ENCODE assay signal across 8 mouse cellular contexts in the genomic region with DNA sequence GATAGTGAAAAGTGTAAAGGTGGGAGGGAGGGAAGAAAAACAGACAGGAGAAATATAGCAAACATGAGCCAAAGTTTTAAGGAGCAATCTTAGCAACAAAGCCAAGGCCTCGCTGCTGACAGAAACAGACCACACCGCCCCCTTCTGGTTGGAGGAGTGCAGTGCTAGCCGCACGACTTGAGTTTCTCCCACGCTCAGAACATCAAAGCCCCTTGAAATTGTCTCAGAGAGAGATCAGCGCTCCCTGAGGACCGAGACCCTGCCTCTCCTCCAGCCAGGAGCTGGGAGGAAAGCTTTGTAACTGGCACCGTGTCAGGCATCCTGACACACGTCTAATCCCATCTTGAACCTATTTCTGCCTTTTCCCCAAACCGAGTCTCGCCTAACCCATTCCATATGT.
A peak's percentile ranks its signal among the peaks of the same experiment; 100 is the strongest.
DNase-seq lines count a peak whose midpoint lies in the region; ATAC-seq lines count a peak whose summit lies in the region.

No protein-coding gene starts in this region.

- no peaks in the 10 kb centered on the region; the same call in 1 of the 2 replicates for H3K4me1 ChIP-seq in midbrain, embryonic 11.5 days (ENCODE audit: control insufficient read depth, insufficient read depth, low read length)
- peaks cover 24% of the 10 kb centered on the region for H3K4me1 ChIP-seq in midbrain, embryonic 13.5 days (replicated peaks)
- peaks cover 62% of the 10 kb centered on the region for H3K4me1 ChIP-seq in embryonic facial prominence, embryonic 13.5 days

- intact Hi-C loops in heart, postnatal 36 days (cut with DNase I), result loop anchor here (1.0 to 5.0 kb wide), 5 partner anchors 141 to 801 kb away; partner anchors contain the start of gene Tle3
- intact Hi-C loops in left cerebral cortex, postnatal 4 days (cut with DNase I), result loop anchor here (5.0 kb wide), 1 partner anchor 326 kb away; the partner anchor contains the start of gene Tle3

- 11% methylated on average over 11 of the region's 11 CpGs for WGBS in midbrain, embryonic 11.5 days
- WGBS in midbrain, embryonic 13.5 days, result 10% methylated on average over 11 of the region's 11 CpGs
- WGBS in embryonic facial prominence, embryonic 13.5 days, result 5% methylated on average over 11 of the region's 11 CpGs

- H3K9me3 ChIP-seq in midbrain, embryonic 11.5 days (ENCODE audit: control insufficient read depth, low read length), result no peaks in the 10 kb centered on the region
- H3K9me3 ChIP-seq in midbrain, embryonic 13.5 days, result no peaks in the 10 kb centered on the region
- H3K9me3 ChIP-seq in embryonic facial prominence, embryonic 13.5 days, result no peaks in the 10 kb centered on the region

- peak; percentile 97 for DNase-seq in midbrain, embryonic 11.5 days (ENCODE audit: low spot score, missing footprints)
- DNase-seq in adrenal gland, postnatal 14 days, result peak; percentile 88
- peak; percentile 77 to 79 for DNase-seq in heart, postnatal 36 days
- DNase-seq in left cerebral cortex, postnatal 4 days, result peak; percentile 76
- peak; percentile 93 for DNase-seq in thymus, postnatal 4 days

- no peak for ATAC-seq in midbrain, embryonic 11.5 days (ENCODE audit: low FRiP score)
- no peak for ATAC-seq in midbrain, embryonic 13.5 days
- ATAC-seq in embryonic facial prominence, embryonic 13.5 days (ENCODE audit: insufficient number of reproducible peaks, insufficient read depth, low FRiP score, low TSS enrichment, low read depth), result peak; percentile 52; the same call in 1 of the 2 replicates
- ATAC-seq in neutrophil, adult 5-6 weeks (ENCODE audit: extremely low read depth, insufficient number of reproducible peaks, low FRiP score, poor library complexity, severe bottlenecking), result peak; percentile 58; the same call in 1 of the 2 replicates

- no peak overlapping the region for H3K9ac ChIP-seq in midbrain, embryonic 11.5 days (ENCODE audit: low read length)
- H3K9ac ChIP-seq in midbrain, embryonic 13.5 days (replicated peaks), result no peak overlapping the region
- no peak overlapping the region for H3K9ac ChIP-seq in embryonic facial prominence, embryonic 13.5 days

- no peak overlapping the region for H3K4me3 ChIP-seq in midbrain, embryonic 11.5 days (ENCODE audit: low read depth, low read length)
- no peak overlapping the region for H3K4me3 ChIP-seq in midbrain, embryonic 13.5 days (replicated peaks)
- H3K4me3 ChIP-seq in embryonic facial prominence, embryonic 13.5 days, result no peak overlapping the region

- H3K27me3 ChIP-seq in midbrain, embryonic 11.5 days (ENCODE audit: control insufficient read depth, insufficient read depth, low read length), result peaks cover 2% of the 10 kb centered on the region; the same call in 1 of the 2 replicates
- peaks cover 48% of the 10 kb centered on the region for H3K27me3 ChIP-seq in midbrain, embryonic 13.5 days
- H3K27me3 ChIP-seq in embryonic facial prominence, embryonic 13.5 days, result peaks cover 34% of the 10 kb centered on the region

- H3K36me3 ChIP-seq in midbrain, embryonic 11.5 days (ENCODE audit: control insufficient read depth, insufficient read depth, low read length), result no peaks in the 10 kb centered on the region
- no peaks in the 10 kb centered on the region for H3K36me3 ChIP-seq in midbrain, embryonic 13.5 days
- no peaks in the 10 kb centered on the region for H3K36me3 ChIP-seq in embryonic facial prominence, embryonic 13.5 days

- no peak overlapping the region for H3K27ac ChIP-seq in midbrain, embryonic 11.5 days (ENCODE audit: low read depth, low read length)
- H3K27ac ChIP-seq in midbrain, embryonic 13.5 days, result no peak overlapping the region
- H3K27ac ChIP-seq in embryonic facial prominence, embryonic 13.5 days, result peak overlapping the region; percentile 62; the same call in 1 of the 2 replicates

- no peak overlapping the region for H3K4me2 ChIP-seq in midbrain, embryonic 11.5 days
- H3K4me2 ChIP-seq in midbrain, embryonic 13.5 days (replicated peaks), result no peak overlapping the region
- peak overlapping the region; percentile 27 for H3K4me2 ChIP-seq in embryonic facial prominence, embryonic 13.5 days

Comparison
In these comparisons a context has a peak if more than half of its experiments do, and no peak if none do; other contexts are left out.
1. ATAC-seq: peak in embryonic facial prominence, embryonic 13.5 days (single experiment) and neutrophil, adult 5-6 weeks (single experiment); none in midbrain, embryonic 11.5 days (single experiment) and midbrain, embryonic 13.5 days (single experiment).
2. Peak in every context shown above with its lines, with median percentiles within 50 percentile points of each other: DNase-seq.